Mouse (Mus musculus) embryo, embryonic 11.5 days (tissue): ENCODE data around the gene Myl3.

Experiments
- DNase-seq: peaks from one replicate; pipeline ENCODE4 v3.0.0-alpha.2; 2012; ENCODE audit warnings: low read depth, low spot score

The Myl3 gene

DNA sequence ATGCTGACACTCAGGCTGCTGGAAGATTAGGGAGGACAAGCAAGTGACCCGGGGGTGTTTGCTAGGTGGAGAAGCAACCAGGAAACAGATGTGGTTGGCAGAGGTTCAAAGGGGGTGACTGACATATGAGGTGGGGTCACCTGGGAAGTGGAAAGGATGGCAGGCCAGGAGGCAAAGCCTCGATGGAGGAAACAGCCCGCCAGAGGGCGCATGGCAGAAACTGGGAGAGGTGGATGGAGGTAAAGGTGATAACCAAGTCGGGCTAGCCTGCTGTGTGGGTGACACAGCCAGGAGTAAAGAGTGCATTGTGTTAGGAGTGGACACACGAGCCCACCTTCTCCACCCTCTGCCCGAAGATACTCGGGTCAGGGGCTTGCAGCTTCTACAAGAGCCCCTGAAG, 11.8 kb upstream of the Myl3 start:
- no peak for DNase-seq

DNA sequence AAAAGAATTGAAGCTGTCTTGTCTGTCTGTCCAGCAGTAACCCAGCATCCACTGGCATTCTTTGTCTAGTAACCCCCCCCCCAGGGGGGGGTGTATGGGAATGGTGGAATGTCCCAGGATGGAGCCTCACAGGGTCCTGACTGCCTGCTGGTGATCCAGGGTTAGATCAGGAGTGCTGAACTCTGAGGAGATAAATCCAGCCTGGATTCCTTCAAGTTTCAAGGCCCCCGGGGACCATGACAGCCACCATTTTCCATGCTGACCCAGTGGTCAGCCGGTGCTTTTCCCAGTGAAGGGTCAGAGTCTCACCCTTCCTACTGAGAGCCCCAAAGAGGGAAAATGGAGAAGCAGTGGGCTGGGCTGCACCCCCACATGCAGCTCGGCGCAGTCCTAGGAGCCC, 9.8 kb upstream of the Myl3 start:
- no peak for DNase-seq

- peak; percentile 78 for DNase-seq
Observed at GRCm38 (mm10) chr9:110732623-110733022, 9.0 kb upstream of the Myl3 start.

DNA sequence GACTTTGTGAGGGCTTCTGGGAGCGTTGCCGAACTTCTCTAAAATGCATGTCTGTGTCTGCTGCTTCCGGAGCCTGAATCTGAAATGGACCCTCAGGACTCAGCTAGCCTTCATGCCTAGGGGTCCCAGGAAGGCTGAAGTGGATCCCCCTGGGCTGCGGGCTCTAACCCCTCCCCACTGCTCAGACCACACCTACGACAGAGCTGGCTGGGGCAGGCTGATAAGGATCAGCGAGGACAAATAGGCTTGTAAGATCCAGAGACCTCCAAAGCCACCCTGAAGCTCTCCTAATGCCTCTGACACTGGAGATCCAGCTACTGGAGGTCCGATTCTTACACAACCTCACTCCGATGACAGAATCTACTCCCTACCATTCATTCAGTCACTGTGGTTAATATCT, 8.6 kb upstream of the Myl3 start:
- DNase-seq, result no peak

- DNase-seq, result no peak
Observed at GRCm38 (mm10) chr9:110734154-110734553, 7.5 kb upstream of the Myl3 start.

DNA sequence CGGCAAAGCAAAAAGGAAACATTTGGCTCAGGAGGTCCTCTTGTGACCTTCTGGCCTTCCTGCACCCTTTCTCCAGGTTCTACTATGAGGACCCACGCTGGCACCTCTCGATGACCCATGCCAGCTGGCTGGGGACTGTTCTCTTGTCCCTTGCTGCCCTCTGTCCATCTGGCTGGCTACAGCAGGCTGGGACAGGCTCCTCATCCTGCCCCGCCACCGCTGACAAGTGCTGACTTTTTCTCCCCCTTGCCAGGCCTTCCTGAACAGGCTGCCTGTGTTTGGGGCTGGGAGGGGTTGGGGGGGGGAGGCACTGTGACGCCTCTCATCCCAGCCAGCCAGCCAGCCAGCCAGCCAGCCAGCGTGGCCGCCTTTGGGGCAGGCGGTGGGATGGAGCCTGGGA, 5.3 kb upstream of the Myl3 start:
- DNase-seq, result no peak

DNA sequence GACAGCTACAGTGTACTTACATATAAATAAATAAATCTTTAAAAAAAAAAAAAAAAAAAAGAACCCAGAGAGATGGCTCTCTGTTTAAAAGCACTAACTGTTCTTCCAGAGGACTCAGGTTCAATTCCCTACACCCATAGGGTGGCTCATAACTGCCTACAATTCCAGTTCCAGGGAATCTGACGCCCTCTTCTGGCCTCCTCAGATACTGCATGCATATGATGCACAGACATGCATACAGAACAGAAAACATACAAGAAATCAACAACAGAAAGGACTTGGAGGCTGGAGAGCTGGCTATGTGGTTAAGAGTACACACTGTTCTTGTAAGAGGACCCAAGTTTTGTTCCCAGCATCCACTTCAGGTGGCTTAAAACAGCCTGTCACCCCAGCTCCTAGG, 3.6 kb upstream of the Myl3 start:
- DNase-seq, result no peak

GRCm38 (mm10) chr9:110739961-110740360, 1.7 kb upstream of the Myl3 start:
- DNase-seq, result no peak

- no peak for DNase-seq
Observed at GRCm38 (mm10) chr9:110742295-110742950, 762 bp downstream of the Myl3 start.

- DNase-seq, result no peak
Observed at GRCm38 (mm10) chr9:110742951-110743455, 1.3 kb downstream of the Myl3 start.

DNA sequence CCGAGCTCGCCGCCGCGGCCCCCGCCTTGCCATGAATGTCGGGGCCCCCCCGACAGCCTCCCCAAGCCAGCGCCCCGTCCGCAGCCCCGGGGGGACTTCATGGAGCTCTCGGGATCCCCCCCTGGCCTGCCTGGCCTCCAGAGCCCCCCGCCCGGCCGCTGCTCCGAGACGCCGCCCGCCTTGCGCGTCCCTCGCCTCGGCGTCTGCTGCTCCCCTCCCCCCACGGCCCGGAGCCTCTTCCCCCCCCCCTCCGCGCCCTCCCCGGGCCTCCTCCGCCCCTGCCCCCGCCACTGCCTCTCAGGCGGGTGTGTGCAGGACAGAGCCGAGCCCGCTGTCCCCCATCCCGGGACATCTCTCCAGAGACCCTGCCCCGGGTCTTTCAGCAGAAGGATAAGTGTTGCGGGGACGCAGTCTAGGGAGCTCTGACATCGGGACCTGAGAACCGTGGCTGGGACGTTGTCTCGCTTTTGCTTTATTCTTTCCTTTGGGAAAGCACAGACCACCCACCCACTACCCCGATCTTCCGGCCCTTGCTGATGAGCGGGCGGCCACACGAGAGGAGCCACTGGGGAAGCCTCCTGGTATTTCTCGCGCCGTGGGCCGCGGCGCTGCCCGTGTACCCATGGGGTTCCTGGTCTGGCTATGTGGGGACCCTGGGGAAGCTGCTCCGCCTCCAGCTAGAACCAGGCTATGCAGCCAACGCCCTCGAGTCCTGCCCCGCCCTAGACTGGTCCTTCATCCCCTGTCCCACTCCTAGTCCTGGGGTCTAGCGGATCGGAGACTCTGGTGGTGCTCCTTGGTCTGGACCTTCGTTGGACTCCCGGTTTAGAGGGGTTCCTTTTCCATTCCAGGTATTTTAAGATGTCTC, 2.0 kb downstream of the Myl3 start:
- no peak for DNase-seq

DNA sequence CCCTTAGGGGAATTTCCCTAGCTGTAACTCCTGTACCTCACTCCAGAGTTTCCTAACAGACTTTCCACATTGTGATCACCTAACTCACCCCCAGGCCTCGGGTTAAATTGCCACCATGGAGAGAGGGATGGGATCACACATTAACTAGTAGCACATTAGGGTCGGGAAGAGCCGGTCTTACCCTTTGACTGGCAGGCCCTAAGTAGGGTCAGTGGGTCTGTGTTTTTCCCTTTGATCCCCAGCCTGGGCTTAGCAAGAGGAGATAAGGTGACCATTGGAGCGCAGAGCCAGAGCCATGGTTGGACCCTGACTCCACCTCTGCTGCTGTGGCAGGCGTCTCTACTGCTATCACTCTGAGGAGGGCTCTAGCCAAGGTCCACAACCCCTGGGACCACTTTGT, 4.1 kb downstream of the Myl3 start:
- DNase-seq, result no peak

GRCm38 (mm10) chr9:110746238-110746637, 4.6 kb downstream of the Myl3 start:
- peak; percentile 41 for DNase-seq

GRCm38 (mm10) chr9:110746961-110747360, 5.3 kb downstream of the Myl3 start, which contains the start of gene Pth1r:
Pth1r (minus strand) TSS chr9:110747145.
- no peak for DNase-seq

DNA sequence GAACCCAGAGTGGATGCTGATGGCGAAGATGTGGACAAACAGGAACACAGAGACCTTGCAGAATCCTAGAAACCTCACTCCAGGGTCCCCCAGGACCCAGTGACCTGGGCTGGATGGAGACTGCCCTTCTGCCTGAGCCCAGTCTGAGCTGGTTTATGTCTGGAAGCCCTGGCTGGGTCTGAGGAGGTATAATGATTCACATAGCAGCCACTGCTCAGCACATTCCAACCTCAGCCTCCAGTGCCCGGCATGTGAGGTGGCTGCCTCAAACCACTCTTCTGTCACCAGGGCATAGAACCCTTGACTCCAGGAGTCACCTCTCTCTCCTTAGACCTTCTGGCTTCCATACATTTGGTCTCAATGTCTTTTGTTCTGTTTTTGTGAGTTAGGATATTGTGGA, 6.8 kb downstream of the Myl3 start:
- no peak for DNase-seq

GRCm38 (mm10) chr9:110750404-110751187, 8.9 kb downstream of the Myl3 start:
- no peak for DNase-seq

GRCm38 (mm10) chr9:110751412-110751811, 9.8 kb downstream of the Myl3 start:
- DNase-seq, result no peak

GRCm38 (mm10) chr9:110752917-110753435, 11.3 kb downstream of the Myl3 start:
- no peak for DNase-seq

GRCm38 (mm10) chr9:110753773-110754172, 12.1 kb downstream of the Myl3 start:
- no peak for DNase-seq

GRCm38 (mm10) chr9:110757816-110758215, 16.2 kb downstream of the Myl3 start:
- no peak for DNase-seq

DNA sequence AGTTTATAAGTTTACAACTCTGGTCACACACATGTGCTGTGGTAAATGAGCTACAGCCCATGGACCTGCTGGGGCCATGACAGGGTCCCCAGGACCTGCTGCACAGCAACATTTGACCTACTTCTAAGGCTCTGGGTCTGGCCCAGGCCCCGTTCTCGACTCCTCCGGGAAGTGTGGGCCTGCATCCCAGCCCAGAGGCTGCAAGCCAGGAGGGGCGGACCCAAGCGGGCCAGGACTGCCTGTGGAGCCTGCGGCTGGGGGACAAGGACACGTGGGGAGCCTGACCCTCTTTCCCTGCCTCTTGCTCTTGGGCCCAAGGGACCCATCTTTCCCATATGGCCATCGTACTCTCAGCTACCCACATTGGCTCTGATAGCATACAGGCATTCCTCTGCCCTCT, 16.9 kb downstream of the Myl3 start:
- no peak for DNase-seq

GRCm38 (mm10) chr9:110759265-110759664, 17.6 kb downstream of the Myl3 start:
- no peak for DNase-seq
